Mouse (Mus musculus): ENCODE data around the gene Brd7.

GRCm38 (mm10) chr8:88285469-88286356 is 76.3 kb downstream of the Brd7 start:
- TF ChIP-seq POLR2A (IDR thresholded peaks at IDR 0.05; ENCODE audit: insufficient read depth, low read depth, low read length) (no peak), CTCF (IDR thresholded peaks at IDR 0.05; ENCODE audit: insufficient read depth, low read depth, low read length) (no peak)

All from olfactory bulb, adult 2 months (tissue).